Mouse (Mus musculus) hindbrain, embryonic 14.5 days (tissue): ENCODE measurements around the gene Msi2. TPM values are rescaled to one million over a fixed set of nuclear protein-coding genes. Genes with fewer than 3 reads are reported as not detected.

Source experiments
- ATAC-seq: fragments of 200-750 bp; cut with Nextera tagmentation; 2 replicates; pipeline ENCODE4 v1.8.0; 2017; ENCODE audit warnings: moderate number of reproducible peaks, mild to moderate bottlenecking, moderate TSS enrichment, moderate library complexity; ENCODE audit not compliant: low FRiP score
- DNase-seq: peaks from one replicate; pipeline ENCODE4 v3.0.0-alpha.2; 2015; ENCODE audit warnings: low spot score
- H3K27ac ChIP-seq: fragments of 300-500 bp; sonication (generic); 2 replicates; pipeline ENCODE4 v1.5.1; 2014; ENCODE audit warnings: mild to moderate bottlenecking, moderate library complexity
- H3K27me3 ChIP-seq: fragments of 300-500 bp; sonication (generic); 2 replicates; pipeline ENCODE4 v1.6.1; 2014; ENCODE audit warnings: mild to moderate bottlenecking, low read length, mixed read lengths; ENCODE audit not compliant: control insufficient read depth, insufficient read depth
- H3K36me3 ChIP-seq: fragments of 300-500 bp; sonication (generic); replicated peaks from 2 replicates; pipeline ENCODE4 v1.6.1; 2014; ENCODE audit not compliant: control insufficient read depth, insufficient read depth
- H3K4me1 ChIP-seq: fragments of 300-500 bp; sonication (generic); replicated peaks from 2 replicates; pipeline ENCODE4 v1.6.1; 2014; ENCODE audit warnings: antibody characterized with exemption, low read length, mixed read lengths; ENCODE audit not compliant: control insufficient read depth, insufficient read depth
- H3K4me2 ChIP-seq: fragments of 300-500 bp; sonication (generic); replicated peaks from 2 replicates; pipeline ENCODE4 v1.6.1; 2014; ENCODE audit warnings: mild to moderate bottlenecking, moderate library complexity
- H3K4me3 ChIP-seq: fragments of 300-500 bp; sonication (generic); replicated peaks from 2 replicates; pipeline ENCODE4 v1.5.1; 2014; ENCODE audit warnings: mild to moderate bottlenecking, low read length
- H3K9ac ChIP-seq: fragments of 300-500 bp; sonication (generic); 2 replicates; pipeline ENCODE4 v1.6.1; 2014
- H3K9me3 ChIP-seq: fragments of 300-500 bp; sonication (generic); 2 replicates; pipeline ENCODE4 v1.6.1; 2016; ENCODE audit warnings: low read length; ENCODE audit not compliant: control insufficient read depth
- WGBS: fragments of 180-500 bp; shearing (Covaris S2); extraction: QIAGEN DNeasy Blood & Tissue Kit; methylation state at CpG from one replicate; pipeline ENCODE4 v1.1.7; 2014; 5-methylcytosine and 5-hydroxymethylcytosine counted together
- polyA plus RNA-seq: library from polyadenylated mRNA; unstranded; fragments of >200 nt; fragmentation: Nextera tagmentation; extraction: Ambion mirVana; gene quantifications from 2 replicates; pipeline ENCODE4 v1.2.1, GENCODE M21; 2014

Gene Msi2
- polyA plus RNA-seq, 1 experiment from 2014 or later: 26.5 TPM

DNA sequence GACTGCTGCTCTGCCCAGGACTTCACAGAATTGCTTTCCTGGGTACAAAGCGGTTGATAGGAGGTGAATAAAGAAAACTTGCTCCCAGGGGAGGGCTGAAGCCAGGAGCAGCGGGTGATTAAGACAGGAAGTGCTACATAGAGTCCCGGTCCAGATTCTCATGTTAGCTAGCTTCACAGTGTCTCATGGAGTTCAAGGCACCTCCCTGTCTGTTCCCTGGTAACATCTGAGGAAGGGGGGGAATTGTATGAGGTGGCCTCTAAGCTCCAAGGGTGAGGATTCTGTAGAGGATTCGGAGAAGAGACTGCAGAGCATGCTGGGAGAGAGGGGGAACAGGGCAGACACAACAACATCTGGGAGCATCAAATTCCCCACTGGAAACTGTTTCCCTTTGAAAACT is 233.2 kb downstream of the Msi2 start:
- WGBS: 36% methylated on average over 4 of the region's 4 CpGs
- no peak overlapping the region for H3K4me3 ChIP-seq
- H3K9ac ChIP-seq: no peak overlapping the region
- peaks cover 83% of the 10 kb centered on the region for H3K4me1 ChIP-seq
- ATAC-seq (no peak), DNase-seq (no peak)
- H3K9me3 ChIP-seq: no peaks in the 10 kb centered on the region
- H3K27me3 ChIP-seq: no peaks in the 10 kb centered on the region
- no peaks in the 10 kb centered on the region for H3K36me3 ChIP-seq
- peak overlapping the region; percentile 69 for H3K27ac ChIP-seq
- H3K4me2 ChIP-seq: no peak overlapping the region

- Histone ChIP-seq H3K27me3 (no peaks in the 10 kb centered on the region), H3K27ac (peak overlapping the region; percentile 89; the same call in 1 of the 2 replicates), H3K4me2 (no peak overlapping the region), H3K36me3 (no peaks in the 10 kb centered on the region), H3K9me3 (no peaks in the 10 kb centered on the region), H3K9ac (no peak overlapping the region), H3K4me3 (no peak overlapping the region), H3K4me1 (peaks cover 81% of the 10 kb centered on the region)
- 88% methylated on average over 3 of the region's 3 CpGs for WGBS
- no peak for DNase-seq
- no peak for ATAC-seq
Observed at GRCm38 (mm10) chr11:88484047-88484446, 234.3 kb downstream of the Msi2 start.

DNA sequence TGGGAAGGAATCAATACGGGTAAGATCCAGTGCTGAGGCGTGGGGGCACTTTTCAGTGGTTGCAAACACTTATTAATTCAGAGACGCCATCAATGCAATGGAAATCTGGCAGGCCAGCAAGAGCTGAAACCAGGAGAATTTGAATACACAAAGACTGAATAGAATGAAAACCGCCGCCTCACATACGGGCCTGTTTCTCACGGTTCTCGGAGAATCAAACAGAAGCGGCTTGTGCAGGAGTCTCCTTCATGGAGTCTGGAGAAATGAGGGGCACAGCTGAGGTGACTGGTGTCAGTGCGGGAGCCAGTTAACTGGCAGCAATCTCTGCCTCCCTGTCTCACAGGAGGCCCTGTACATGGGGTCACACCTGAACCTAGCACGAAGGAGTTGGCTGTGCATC is 235.7 kb downstream of the Msi2 start:
- DNase-seq (peak; percentile 53), ATAC-seq (peak; percentile 18; the same call in 1 of the 2 replicates)
- Histone ChIP-seq H3K4me2 (no peak overlapping the region), H3K36me3 (no peaks in the 10 kb centered on the region), H3K4me1 (peaks cover 76% of the 10 kb centered on the region), H3K9ac (0 out of 2 replicates have a peak overlapping the region, but pooled peaks have one; percentile 18), H3K9me3 (no peaks in the 10 kb centered on the region), H3K4me3 (no peak overlapping the region), H3K27me3 (no peaks in the 10 kb centered on the region), H3K27ac (peak overlapping the region; percentile 89)
- WGBS: 15% methylated on average over 11 of the region's 11 CpGs

GRCm38 (mm10) chr11:88482236-88482635 is 236.1 kb downstream of the Msi2 start:
- Histone ChIP-seq H3K4me2 (0 out of 2 replicates have a peak overlapping the region, but pooled peaks have one; percentile 13), H3K9ac (0 out of 2 replicates have a peak overlapping the region, but pooled peaks have one; percentile 45), H3K4me1 (peaks cover 76% of the 10 kb centered on the region), H3K27me3 (no peaks in the 10 kb centered on the region), H3K9me3 (no peaks in the 10 kb centered on the region), H3K36me3 (no peaks in the 10 kb centered on the region), H3K4me3 (no peak overlapping the region), H3K27ac (peak overlapping the region; percentile 89)
- WGBS: 15% methylated on average over 6 of the region's 6 CpGs
- ATAC-seq: no peak
- no peak for DNase-seq

DNA sequence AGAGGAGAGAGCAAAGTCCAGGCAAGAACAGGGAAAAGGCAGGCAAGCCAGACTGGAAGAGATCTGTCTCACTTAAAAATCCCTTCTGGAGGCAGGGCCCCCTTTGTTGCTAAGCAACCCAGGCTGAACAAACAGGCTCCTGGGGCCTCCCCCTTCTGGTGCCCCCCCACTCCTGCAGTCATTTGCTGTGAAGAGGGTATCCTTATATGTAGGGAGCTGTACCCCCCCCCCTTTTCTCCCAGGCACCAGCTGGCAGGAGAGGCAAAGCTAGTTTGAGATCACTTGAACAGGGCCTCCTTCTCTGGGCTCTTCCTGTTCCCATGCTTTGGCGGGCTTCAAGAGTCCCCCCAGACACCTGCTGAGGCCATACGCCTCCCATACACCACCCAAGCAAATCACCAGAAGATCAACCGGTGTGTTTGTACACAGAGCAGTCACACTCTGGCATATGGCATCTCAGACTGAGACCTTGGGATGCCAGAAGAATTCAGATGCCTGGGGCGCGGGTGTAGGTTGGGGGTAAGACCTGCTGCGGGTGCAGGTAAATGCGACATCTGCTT is 236.6 kb downstream of the Msi2 start:
- ATAC-seq (peak; percentile 85), DNase-seq (peak; percentile 69)
- H3K27ac ChIP-seq: peak overlapping the region; percentile 89
- peaks cover 76% of the 10 kb centered on the region for H3K4me1 ChIP-seq
- no peaks in the 10 kb centered on the region for H3K36me3 ChIP-seq
- WGBS: 12% methylated on average over 7 of the region's 7 CpGs
- H3K4me2 ChIP-seq: peak overlapping the region; percentile 26
- H3K9me3 ChIP-seq: no peaks in the 10 kb centered on the region
- no peak overlapping the region for H3K4me3 ChIP-seq
- H3K27me3 ChIP-seq: no peaks in the 10 kb centered on the region
- peak overlapping the region; percentile 45; the same call in 1 of the 2 replicates for H3K9ac ChIP-seq

DNA sequence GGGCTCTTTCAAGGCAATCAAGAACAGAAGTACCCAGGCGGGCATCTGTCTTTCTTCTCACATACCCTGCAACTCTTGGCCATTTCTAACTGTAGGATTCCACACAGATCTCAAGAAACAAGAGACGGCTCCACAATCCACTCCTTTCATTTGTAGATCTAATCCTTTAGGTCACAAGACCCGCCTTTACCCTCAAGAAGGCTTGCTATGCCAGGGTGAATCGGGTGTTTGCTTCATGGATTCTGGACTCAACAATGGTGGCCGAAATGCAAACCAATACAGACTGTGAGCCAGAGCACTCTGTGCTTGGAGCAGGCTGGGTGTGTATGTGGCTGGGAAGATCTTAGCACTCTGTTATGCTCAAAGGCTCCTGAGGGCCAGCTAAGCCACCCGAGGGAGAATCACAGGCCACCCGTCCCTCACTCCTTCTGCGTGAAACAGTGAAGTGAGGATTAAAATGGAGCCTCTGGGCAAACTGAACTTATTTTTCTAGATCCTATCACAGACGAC is 237.2 kb downstream of the Msi2 start:
- no peak for DNase-seq
- no peaks in the 10 kb centered on the region for H3K36me3 ChIP-seq
- no peak overlapping the region for H3K4me3 ChIP-seq
- H3K27me3 ChIP-seq: no peaks in the 10 kb centered on the region
- ATAC-seq: peak; percentile 25; the same call in 1 of the 2 replicates
- peak overlapping the region; percentile 26 for H3K4me2 ChIP-seq
- peak overlapping the region; percentile 89 for H3K27ac ChIP-seq
- H3K9ac ChIP-seq: peak overlapping the region; percentile 45; the same call in 1 of the 2 replicates
- WGBS: 21% methylated on average over 9 of the region's 9 CpGs
- no peaks in the 10 kb centered on the region for H3K9me3 ChIP-seq
- H3K4me1 ChIP-seq: peaks cover 76% of the 10 kb centered on the region

DNA sequence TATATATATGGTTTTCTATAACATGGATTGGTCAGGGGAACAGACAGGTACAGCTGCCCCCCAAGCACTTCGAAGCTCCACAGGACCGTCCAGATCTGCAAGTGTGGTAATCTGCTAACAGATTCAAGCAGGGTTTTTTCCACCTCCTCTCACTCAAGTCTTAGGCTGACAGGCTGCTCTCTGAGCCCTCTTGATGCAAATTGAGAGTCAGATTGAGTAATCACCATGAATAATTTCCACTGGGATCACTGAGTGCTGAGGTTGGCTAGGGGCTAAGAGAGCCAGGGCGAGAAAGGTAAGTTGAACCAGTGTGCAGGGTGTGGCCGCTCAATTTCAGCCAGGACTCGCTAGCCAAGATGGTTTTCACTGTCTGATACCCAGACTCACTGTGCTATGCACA is 238.8 kb downstream of the Msi2 start:
- H3K36me3 ChIP-seq: no peaks in the 10 kb centered on the region
- DNase-seq (no peak), ATAC-seq (no peak)
- no peak overlapping the region for H3K4me3 ChIP-seq
- no peak overlapping the region; the same call in 1 of the 2 replicates for H3K27ac ChIP-seq
- H3K9me3 ChIP-seq: no peaks in the 10 kb centered on the region
- H3K4me1 ChIP-seq: peaks cover 72% of the 10 kb centered on the region
- WGBS: 58% methylated on average over 5 of the region's 5 CpGs
- no peaks in the 10 kb centered on the region for H3K27me3 ChIP-seq
- no peak overlapping the region for H3K4me2 ChIP-seq
- H3K9ac ChIP-seq: no peak overlapping the region

DNA sequence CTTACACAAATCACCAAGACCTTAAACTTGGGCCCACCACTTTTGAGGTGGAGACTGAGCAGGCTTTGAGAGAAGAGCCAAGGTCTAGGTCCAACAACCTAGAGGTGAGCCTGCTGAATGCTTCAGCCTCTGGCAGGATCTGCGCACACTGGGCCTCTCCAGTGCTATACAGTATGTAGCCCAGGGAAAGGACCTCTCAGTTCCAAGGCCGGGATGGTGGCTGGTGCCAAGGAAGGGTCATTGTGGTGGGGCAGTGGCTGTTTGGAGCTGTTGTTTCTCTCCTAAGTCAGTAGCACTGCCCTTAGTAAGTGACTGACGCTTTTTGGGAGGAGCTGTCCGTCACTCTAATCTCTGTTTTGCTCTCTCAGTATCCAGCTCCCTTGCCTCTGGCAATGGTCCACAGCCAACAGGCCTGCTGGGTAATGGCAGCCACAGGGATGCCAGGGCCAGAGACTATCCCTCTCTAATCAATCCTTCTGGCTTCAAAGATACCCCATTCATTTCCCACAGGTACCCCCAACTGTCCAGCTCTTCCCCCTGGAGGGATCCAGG is 243.3 kb downstream of the Msi2 start:
- peaks cover 55% of the 10 kb centered on the region for H3K4me1 ChIP-seq
- H3K27ac ChIP-seq: peak overlapping the region; percentile 60
- no peak overlapping the region for H3K4me2 ChIP-seq
- DNase-seq: no peak
- no peaks in the 10 kb centered on the region for H3K36me3 ChIP-seq
- no peaks in the 10 kb centered on the region for H3K9me3 ChIP-seq
- WGBS: 54% methylated on average over 4 of the region's 4 CpGs
- peak; percentile 35; the same call in 1 of the 2 replicates for ATAC-seq
- H3K4me3 ChIP-seq: no peak overlapping the region
- H3K27me3 ChIP-seq: no peaks in the 10 kb centered on the region
- H3K9ac ChIP-seq: no peak overlapping the region

GRCm38 (mm10) chr11:88472731-88473130 is 245.6 kb downstream of the Msi2 start:
- peaks cover 47% of the 10 kb centered on the region for H3K4me1 ChIP-seq
- DNase-seq (no peak), ATAC-seq (no peak)
- peak overlapping the region; percentile 51 for H3K27ac ChIP-seq
- H3K9me3 ChIP-seq: no peaks in the 10 kb centered on the region
- H3K4me2 ChIP-seq: no peak overlapping the region
- no peaks in the 10 kb centered on the region for H3K27me3 ChIP-seq
- no peaks in the 10 kb centered on the region for H3K36me3 ChIP-seq
- no peak overlapping the region for H3K4me3 ChIP-seq
- H3K9ac ChIP-seq: no peak overlapping the region
- 32% methylated on average over 8 of the region's 8 CpGs for WGBS
